Mouse (Mus musculus) liver, postnatal 0 days (tissue): Measurements from ENCODE around the gene Cmtm8.

Experiments used
- CTCF ChIP-seq: sonication (generic); IDR thresholded peaks from 2 replicates; pipeline ENCODE4 v1.5.1; 2016; ENCODE audit warnings: antibody characterized with exemption, low read depth
- EP300 ChIP-seq: IDR thresholded peaks from 2 replicates; pipeline ENCODE4 v1.6.1; 2016; ENCODE audit warnings: antibody characterized with exemption, low read depth, mild to moderate bottlenecking

GRCm38 (mm10) chr9:114818918-114819317 is 25.0 kb downstream of the Cmtm8 start:
- TF ChIP-seq CTCF (no peak), EP300 (no peak)
